Mouse (Mus musculus) inflammation-experienced regulatory T-cells (primary cell): Measurements from ENCODE around the gene Ice1. TPM values are rescaled to one million over a fixed set of nuclear protein-coding genes. Genes with fewer than 3 reads are reported as not detected.

ENCODE experiments used
- polyA plus RNA-seq, 2 experiments: library from polyadenylated mRNA; unstranded; fragments of 100-300 nt; shearing (Covaris generic); gene quantifications; one replicate each; pipeline ENCODE4 v1.2.1; 2017

Ice1 gene
- polyA plus RNA-seq, result 10 to 100 TPM; 29.1 to 38.2 TPM

DNA sequence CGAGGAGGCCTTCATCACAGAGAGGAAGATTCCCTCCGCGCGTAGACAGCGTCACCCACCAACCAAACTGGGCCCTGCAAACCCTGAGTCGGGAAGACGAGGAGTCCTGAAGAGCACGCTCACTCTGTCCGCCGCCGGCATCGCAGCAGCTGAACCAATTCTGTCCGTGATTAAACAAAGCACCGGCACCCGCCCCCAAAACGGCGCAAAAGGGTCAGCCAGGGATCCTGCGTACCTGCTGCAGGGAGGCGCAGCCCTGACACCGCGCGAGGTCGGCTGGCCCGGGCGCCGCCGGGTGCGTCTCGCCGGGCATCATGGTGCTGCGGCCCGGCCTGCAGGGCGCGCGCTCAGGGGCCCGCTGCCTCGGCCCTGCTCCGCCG, at the start of gene Ice1:
Gene Ice1, minus strand, starts transcription at position 353 of the 380 bp plus-strand sequence.

Other genes with a start within 250 kb of the Ice1 start
- gene Adamts16, start 204.2 kb upstream of the Ice1 start, polyA plus RNA-seq, result under 1 TPM in 1 of 2 experiments, not detected in 1; 0.18 TPM